Mouse (Mus musculus): ENCODE results near the gene Cacng8.
"Not testable (repeated sequence)": the region's sequence is repeated elsewhere in the genome, so short reads cannot be mapped to it uniquely, and the experiment has no call there.

Cacng8 gene

DNA sequence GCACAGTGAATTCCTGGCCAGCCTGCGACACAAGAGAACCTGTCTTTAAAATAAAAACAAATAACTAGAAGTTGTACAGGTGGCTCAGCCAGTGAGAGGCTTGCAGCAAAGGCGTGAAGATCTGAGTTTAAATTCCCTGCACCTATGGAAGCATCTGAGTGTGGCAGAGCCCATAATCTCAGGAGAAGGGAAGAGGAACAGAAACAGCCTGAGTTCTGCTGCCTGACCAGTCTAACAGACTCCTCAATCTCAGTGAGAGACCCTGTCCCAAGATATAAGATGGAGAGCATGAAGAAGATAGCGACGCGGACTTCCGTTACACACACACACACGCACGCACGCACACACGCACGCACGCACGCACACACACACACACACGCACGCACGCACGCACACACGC is 2.7 kb upstream of the Cacng8 start:
- no peak for DNase-seq (ENCODE audit: low read depth, low spot score)

DNA sequence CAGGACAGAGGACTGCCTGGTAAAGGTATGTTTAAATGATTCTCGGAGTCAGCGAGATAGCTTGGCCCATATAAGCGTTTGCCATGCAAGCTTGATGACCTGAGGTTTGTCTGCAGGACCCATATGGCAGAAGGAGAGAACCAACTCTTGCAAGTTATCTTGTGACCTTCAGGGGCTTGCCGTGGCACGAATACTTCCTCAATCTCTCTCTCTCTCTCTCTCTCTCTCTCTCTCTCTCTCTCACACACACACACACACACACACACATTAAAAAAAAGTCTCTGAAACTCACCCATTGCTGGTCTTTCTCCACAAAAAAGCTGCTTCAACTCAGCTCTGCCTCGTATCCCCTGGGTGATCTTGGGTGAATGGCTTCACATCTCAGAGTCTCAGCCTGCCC is 1.6 kb upstream of the Cacng8 start:
- no peak for DNase-seq (ENCODE audit: low read depth, low spot score)

DNA sequence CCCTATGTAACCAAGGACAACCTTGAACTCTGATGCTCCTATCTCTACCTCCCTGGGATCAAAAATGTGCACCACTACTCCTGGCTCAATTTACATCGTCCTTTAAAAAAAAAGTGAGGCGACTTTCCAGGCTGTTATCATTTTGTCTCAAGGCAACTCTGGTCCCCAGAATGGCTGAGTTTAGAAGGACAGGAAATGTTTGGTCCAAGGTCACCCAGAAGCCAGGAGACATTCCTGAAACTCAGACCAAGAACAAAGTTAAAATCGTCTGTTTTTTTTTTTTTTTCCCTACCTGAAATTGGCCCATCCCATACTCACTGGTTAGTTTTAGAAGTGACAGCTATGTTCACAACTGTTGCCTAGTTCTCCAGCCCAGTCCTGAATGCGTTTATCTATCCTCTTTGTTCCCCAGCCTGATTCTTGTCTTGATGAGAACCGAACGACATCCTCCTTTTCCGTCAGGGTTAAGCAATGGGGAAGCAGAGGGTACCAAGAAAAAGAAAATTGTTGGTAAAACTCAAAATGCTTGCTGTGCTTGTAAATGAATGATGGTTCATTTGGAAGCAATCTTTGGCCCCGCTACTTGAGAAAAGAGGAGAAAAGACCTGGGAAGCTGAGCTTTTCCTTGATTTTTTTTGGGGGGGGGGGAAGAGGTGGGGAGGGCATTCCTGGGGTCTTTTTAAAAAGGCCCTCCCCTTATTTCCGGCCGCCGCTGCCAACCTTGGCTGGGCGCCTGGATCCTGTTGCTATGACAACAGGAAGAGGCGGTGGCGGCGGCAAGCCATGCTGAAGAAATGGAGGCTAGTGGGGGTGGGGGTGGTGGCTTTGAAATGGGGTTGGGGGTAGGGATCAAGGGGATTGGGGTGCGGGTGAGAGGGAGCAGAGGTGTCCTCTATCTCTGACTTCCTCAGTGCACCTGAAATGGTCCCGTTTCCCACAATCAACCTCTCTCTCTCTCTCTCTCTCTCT is 755 bp upstream of the Cacng8 start:
- DNase-seq (ENCODE audit: low read depth, low spot score): peak; percentile 57

DNA sequence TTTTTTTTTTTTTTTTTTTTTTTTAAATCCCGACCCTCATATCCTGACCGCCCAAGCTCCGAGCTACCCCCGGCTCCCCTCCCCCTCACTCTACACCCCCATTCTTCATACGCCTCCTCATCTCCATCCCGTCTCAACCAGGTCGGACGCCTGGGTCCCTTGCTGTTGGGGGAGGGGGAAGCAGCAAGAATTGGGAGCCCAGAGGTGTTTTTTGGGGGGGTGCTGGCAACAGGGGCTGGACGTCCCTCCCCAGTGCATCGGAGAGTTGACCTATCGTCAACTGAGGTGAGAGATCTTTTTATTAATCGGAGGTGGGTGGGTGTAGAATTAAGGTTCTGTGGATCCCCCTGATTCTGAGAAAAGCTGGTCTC is 583 bp downstream of the Cacng8 start:
- no peak for DNase-seq (ENCODE audit: low read depth, low spot score)

DNA sequence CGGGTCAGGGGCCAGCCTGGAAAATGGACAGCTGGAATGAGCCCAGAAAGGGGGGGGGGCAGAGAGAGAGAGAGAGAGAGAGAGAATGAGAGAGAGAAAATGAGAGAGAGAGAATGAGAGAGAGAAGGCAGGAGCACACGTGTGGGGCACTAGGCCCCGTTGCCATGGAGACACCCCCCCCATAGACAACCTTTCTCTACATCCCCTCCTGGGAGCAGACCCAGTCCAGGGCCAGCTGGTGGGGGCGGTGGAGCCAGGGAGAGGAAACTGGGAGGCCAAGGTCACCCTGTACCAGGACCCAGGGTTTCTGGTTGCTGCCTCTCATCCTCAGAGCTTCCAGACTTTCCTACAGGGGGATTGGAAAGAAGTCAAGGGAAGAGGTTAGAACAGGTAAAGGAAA is 1.3 kb downstream of the Cacng8 start:
- no peak for DNase-seq (ENCODE audit: low read depth, low spot score)

DNA sequence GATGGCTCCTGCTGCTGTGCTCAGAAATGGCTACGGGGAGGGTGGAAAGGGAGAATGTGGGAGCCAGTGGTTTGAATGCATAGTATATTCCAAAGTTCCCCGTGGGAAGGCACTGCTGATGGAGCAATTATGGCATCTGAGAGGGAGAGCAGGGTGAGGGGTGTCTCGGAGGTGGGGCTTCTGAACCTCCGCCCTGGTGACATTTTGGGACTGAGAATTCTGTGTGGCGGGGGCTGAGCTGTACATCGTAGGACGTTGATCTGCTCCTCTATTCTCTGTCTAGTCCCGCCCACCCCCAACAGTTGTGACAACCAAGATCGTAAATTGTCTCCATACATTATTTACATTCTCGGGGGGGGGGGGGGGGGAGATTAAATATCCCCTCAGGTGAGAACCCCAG is 6.9 kb downstream of the Cacng8 start:
- DNase-seq (ENCODE audit: low read depth, low spot score): no peak

DNA sequence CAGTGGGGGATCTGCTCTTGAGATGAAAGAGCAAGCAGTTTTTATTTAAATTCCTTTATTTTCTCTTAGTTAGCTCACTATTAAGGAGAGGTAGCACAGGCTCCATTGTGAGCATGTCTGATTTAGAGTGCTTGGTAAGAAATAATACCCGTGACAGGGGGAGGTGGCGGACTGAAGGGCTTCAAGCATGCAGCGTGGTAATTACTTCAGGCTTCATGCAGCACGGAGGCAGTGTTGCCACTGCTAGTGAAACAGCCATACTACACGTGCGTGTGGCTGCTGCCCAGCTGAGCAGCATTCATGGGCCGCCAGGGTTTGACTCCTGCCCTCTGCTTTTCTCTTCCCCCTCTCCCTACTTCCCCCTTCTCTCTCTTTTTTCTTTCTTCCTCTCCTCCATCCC is 7.3 kb downstream of the Cacng8 start:
- no peak for DNase-seq (ENCODE audit: low read depth, low spot score)

DNA sequence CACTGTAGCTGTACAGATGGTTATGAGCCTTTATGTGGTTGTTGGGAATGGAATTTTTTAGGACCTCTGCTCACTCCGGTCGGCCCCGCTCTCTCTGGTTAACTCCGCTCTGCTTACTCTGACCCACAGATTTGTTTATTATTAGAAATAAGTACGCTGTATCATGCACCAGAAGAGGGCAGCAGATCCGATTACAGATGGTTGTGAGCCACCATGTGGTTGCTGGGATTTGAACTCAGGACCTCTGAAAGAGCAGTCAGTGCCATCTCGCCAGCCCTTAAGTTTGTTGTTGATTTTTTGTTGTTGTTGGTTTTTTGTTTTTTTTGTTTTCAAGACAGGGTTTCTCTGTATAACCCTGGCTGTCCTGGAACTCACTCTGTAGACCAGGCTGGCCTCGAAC is 7.9 kb downstream of the Cacng8 start:
- DNase-seq (ENCODE audit: low read depth, low spot score): not testable (repeated sequence)

DNA sequence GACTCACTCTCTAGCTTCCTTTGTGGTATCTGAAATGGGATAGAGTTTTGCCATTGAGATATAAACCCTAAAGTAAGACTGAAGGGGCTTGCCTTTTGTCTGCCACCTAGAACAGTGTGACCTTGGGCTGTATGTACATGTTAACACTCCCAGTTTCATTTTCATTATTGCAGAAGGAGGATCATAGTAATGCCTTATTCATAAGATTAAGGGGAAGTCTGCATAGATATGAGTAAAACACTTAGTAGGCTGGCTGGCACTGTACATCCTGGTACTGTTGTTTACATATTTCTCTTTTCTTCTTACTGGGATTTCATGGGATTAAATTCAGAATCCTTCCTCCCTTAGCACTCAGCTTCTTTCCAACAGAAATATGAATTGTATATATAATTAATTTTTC is 9.5 kb downstream of the Cacng8 start:
- DNase-seq (ENCODE audit: low read depth, low spot score): no peak

DNA sequence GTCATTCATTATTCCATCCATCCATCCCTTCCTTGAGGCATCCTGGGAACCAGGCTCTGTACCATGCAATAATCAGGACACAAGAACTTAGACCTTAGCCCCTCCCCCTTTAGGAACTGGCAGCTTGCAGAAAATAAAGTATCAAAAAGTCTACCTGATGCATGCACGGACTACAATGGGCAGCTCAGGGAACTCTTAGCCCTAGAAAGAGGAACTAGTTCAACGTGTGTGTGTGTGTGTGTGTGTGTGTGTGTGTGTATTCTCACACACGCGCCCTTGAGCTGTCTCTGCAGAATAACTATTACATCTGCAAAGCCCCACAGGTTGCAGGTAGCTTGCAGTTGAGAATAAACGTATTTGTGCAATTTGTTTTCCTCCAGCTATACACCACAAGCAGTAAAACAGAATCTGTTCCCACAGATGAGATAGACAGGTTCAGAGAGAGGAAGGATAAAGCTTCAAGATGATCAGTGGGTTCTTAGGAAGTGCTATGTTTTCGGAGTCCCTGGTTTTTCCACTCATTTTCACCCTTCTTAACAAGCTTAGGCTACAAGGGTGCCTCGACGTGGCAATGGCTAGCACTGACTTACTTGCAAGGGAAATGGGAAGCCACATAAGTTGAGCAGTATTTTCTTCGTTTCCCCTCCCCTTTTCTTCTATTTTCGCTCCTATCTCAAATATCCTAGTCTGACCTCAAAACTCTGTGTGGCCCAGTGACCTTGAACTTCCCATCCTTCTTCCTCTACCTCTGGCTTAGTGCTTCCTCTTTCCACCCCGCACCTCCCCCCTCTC is 19.4 kb downstream of the Cacng8 start:
- no peak for DNase-seq (ENCODE audit: low read depth, low spot score)

DNA sequence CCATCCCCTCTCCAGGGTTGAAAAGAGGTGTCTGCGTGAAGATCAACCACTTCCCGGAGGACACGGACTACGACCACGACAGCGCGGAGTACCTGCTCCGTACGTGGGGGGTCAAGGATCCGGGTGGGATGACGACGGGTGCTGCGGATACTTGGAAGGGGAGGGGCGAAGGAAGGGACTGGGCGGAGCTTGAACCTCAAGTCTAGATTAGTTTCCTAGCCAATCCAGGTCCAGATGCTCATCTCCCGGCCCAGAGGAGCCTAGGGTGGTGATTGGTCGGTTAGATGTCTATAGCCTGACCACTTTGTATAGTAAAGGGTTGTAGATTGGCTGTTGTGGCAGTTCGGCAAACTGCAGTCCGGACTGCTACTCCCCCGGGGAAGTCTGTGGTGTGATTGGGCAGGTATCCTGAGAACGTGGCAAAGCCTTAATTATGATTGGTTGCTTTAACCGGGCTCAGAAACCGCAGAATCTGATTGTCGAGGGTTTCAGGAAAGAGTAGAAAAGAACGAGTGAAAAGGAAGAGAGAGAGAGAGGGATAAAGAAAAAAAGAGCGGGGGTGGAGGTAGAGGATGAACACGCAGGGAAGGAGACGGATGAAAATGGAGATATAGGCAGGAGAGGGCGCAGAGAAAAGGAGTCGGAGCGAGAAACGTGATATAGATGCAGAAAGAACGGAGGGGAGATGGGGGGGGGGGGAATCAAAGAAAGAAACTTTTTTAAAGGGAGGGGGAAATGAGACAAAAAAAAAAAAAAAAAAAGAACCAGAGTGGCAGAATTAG is 20.9 kb downstream of the Cacng8 start:
- DNase-seq (ENCODE audit: low read depth, low spot score): peak; percentile 99

DNA sequence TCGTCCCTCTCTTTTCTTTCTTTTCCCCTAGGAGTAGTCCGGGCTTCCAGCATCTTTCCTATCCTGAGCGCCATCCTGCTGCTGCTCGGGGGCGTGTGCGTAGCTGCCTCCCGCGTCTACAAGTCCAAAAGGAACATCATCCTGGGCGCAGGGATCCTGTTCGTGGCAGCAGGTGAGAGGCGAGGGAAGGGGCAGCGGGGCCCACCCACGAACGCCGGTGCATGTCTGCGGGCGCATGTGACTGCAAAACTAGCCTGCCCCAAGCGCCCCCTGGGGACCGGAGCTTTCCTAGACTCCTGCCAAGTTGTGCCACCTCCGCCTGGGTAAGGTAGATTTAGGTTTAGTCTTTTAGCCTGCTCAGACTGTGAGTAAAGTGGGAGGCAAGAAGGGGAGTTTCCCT is 21.6 kb downstream of the Cacng8 start:
- DNase-seq (ENCODE audit: low read depth, low spot score): peak; percentile 71

DNA sequence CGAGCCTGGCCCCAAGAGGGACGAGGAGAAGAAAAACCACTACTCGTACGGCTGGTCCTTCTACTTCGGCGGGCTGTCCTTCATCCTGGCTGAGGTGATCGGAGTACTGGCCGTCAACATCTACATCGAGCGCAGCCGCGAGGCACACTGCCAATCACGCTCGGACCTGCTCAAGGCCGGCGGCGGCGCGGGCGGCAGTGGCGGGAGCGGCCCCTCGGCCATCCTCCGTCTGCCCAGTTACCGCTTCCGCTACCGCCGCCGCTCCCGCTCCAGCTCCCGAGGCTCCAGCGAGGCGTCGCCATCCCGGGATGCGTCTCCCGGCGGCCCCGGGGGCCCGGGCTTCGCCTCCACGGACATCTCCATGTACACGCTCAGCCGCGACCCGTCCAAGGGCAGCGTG is 24.4 kb downstream of the Cacng8 start:
- no peak for DNase-seq (ENCODE audit: low read depth, low spot score)

DNA sequence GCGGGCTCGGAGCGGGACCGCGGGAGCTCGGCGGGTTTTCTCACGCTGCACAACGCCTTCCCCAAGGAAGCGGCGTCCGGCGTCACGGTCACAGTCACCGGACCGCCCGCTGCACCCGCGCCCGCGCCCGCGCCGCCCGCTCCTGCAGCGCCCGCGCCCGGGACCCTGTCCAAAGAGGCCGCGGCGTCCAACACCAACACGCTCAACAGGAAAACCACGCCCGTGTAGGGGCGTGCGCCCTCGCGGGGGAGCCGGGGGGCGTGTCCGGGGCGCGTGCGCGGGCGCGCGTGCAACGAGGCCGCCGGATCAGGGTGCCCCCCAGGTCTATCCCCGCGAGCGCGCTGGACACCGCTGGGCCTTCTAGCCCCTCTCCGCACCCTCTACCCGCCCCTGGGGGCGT is 24.9 kb downstream of the Cacng8 start:
- no peak for DNase-seq (ENCODE audit: low read depth, low spot score)

DNA sequence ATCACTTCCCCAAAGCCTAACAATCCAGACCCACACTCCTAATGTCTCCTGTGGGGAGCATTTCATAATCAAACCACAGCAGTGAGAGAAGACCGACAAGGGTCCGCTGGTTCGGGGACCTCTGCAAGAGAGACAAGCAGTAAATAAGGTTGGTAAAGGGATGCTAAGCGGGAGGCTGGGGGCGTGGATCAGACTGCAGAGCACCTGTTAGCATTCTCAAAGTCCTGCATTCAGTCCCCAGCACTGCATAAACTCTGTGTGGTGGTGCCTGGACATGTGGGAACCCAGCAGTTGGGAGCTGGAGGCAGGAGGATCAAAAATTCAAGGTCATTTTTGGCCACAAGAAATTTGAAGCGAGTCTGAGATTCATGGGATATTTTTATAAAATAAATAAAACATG is 29.5 kb downstream of the Cacng8 start:
- no peak for DNase-seq (ENCODE audit: low read depth, low spot score)

DNA sequence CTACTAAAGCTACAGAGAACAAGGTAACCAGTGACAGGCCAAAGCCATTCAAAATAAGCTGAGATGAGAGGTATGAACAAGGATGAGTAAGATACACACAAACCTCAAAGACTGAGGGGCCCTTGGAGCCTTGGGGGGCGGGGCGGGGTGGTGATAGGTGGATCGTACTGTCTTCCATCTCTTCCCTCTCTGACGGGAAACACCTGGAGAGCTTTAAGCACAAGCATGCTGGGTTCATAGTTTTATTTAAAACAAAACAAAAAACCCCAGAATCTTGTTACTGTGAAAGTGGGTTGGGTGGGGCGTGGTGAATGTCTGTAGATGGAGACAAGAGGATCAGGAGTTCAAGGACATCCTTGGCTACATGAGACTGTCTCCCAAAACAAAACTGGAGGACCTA is 30.0 kb downstream of the Cacng8 start:
- no peak for DNase-seq (ENCODE audit: low read depth, low spot score)

DNA sequence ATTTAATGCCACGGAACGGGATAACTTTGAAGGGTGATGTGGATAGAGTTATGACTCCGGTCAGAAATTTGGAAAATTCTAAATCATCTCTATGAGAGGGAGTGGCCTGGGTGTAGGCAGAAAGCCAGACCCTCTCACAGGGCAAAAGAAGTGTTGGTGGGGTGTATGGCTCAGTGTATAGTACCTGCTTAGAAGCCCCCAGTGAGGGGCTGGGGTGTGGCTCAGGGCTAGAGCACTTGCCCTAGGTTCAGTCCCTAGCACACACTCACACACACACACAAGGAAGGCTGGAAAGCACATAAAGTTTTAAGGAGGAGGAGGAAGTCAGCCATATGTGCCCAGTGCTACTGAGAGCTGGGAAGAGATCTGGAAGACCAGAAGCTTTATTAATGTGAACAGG is 30.8 kb downstream of the Cacng8 start:
- no peak for DNase-seq (ENCODE audit: low read depth, low spot score)

DNA sequence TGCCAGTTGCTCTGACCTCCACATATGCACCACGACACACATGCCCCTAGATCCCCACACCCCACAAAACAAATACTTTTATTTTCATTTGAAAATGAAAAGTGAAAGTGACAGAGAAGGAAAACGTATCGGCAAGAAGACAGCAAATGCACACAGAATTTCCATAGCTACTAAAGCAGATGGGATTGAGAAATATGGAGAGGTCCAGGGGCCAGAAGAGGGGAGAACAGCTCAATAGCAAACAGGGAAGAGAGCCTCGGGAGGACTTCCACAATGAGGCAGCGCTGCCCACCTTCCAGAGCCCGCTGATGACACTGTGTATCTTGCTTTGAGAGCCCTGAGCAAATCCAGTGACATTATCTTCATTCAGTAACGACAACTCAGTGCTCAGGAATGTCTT is 31.6 kb downstream of the Cacng8 start:
- no peak for DNase-seq (ENCODE audit: low read depth, low spot score)

DNA sequence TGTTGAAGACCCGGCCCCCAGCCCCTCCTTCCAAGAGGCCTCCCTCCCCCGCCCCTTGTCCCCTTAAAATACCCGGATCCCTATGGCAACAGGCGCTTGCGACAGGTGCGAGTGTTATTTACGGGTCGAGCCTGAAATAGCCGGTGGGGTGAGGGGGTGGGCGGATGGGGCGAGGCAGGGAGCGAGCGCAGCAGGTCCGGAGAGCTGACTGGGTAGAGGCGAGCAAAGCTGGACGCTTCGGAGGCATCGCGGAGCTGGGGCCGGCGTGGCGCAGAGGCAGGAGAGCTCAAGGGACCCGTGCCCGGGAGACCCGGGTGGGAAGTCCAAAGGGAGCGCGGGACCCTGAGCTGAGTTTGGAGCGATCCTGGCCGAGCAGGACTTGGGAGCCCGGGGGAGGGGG is 32.9 kb downstream of the Cacng8 start:
- DNase-seq (ENCODE audit: low read depth, low spot score): peak; percentile 73

DNA sequence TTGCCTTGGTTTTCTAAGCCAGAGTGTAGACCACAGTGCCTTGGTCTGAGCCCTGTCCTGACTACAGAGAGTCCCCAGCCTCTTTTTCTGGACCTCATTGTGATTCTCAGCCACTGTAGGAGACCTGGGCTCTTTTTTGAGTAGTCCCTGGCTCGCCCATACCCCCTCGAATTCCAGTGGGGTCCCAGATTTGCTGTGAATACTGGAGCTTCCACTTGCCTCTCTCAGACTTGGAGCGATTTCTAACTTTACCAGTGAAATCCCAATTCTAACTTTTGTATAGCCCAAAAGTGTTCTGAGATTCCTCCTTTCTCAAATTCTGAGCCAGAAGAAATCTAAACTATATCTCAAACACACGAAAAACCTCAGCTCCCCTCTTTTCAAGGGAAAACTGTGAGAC is 33.4 kb downstream of the Cacng8 start, which contains the start of gene Cacng6:
Cacng6 (plus strand) TSS at position 301 of the 400 bp plus-strand sequence.
- DNase-seq (ENCODE audit: low read depth, low spot score): no peak

DNA sequence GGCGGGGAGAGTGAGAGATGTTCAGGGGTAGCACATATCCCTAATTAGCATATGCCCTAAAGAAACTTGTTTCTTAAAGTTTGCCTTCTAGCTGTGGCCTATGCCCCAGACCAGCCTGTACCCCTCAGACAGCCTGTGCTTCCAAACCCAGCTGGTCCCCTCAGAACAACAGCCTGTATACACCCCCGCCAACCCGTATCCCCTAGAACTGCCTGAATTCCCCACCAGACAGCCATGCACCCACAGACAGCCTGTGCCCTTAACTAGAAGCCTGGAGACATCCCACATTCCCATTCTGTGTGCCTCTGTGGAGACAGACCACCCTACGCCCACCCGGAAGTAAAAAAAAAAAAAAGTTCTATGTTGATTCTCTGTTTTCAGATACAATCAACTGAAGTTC is 34.7 kb downstream of the Cacng8 start:
- no peak for DNase-seq (ENCODE audit: low read depth, low spot score)

DNA sequence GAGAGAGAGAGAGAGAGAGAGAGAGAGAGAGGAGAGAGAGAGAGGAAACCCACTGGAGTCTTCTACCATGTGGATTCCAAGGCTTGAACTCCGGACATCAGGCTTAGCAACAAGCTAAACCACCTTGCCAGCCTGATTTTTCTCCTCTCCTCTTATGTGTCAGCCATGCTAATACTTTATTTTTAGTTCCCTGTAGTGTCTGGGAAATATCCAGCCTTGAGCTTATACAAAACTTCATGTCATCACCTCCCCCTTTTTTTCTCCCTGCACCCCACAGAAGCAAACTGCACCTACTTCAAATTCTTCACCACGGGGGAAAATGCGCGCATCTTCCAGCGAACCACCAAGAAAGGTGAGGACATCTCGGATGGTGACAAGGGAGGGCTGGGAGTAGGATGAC is 39.7 kb downstream of the Cacng8 start:
- no peak for DNase-seq (ENCODE audit: low read depth, low spot score)

Data from ES-CJ7 (cell line).